Mouse (Mus musculus): Measurements from ENCODE around the gene Grik2.

Gene Grik2

DNA sequence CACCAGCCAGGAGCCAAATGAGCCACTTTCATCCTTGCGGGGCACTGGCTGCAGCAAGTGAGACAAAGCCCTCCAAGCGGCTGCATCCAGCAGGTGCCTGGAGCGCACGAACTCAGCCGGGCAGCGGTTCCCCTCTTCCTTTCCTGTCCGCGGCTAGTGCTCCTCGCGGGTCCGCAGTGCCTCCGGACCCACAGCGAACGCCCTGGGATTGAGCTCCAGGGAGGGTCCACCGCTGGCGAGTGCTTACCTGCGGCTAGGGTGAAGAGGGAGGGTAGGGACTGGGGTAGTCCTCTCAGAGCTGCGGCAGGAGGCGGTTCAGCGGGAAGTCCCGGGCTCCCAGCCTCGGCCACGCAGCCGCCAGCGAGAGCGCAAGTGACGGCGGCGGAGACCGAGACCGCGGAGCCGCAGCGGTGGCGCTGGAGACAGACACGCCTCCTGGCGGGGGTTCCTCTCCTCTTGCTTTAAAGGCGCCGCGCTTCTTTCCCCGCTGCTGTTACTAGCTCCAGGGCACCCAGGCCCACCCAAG is at the start of gene Grik2:
TSS of gene Grik2 (minus strand) at position 386 of the 526 bp plus-strand sequence.
- no peak for DNase-seq (ENCODE audit: low spot score)

DNA sequence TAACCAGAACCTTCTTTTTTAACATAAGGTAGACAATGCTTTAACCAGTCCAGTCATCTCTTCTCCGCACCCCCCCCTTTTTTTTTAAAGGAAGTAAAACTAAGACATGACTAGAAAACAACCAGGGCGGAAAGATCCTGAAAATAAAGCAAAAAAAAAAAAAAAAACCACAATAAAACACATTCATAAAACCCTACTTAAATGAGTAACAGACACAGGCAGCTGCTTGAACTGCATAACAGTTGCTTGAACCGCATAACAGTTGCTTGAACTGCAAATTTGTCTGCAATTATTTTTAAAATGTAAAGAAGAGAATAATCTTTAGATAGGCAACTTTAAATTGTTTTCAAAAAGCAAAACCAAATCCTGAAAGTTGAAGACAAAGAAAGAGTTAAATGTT is 45.8 kb upstream of the Grik2 start:
- DNase-seq (ENCODE audit: low spot score) = no peak

DNA sequence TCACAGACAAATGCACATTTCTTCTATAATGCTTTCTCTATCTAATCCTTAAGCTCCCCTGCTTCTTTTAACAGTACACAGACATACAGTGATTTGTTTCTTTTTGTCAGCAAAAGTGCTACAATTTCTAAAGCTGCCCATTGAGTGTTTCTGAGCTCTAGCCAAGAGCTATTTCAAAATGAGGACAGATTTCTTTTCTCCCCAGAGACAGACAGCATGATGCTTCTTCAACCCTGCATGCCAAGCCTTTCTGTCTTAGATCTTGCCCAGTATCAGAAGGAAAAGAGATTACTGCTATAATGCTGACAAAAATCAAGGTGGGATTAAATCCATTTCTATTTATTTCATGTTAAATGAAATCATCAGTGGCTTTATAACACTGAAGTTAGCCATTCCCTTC is 18.7 kb upstream of the Grik2 start:
- DNase-seq (ENCODE audit: low spot score) = no peak

DNA sequence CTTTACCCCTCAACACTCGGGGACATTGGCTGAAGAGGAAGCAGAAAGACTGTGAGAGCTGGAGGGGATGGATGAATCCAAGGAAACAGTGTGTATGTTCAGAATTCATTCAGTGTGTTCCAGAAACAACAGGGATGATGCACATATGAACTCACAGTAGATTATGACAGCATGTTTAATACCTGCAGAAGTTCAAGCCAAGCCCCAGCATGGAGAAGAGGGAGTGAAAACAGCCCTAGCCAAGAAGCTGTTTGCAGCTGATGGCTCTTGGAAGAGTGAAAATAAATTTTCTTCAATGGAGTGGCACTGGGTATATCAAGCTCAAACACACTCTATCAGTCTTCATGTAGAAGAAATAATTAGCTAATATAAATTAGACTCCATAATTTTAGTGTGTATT is 12.4 kb upstream of the Grik2 start:
- no peak for DNase-seq (ENCODE audit: low spot score)

DNA sequence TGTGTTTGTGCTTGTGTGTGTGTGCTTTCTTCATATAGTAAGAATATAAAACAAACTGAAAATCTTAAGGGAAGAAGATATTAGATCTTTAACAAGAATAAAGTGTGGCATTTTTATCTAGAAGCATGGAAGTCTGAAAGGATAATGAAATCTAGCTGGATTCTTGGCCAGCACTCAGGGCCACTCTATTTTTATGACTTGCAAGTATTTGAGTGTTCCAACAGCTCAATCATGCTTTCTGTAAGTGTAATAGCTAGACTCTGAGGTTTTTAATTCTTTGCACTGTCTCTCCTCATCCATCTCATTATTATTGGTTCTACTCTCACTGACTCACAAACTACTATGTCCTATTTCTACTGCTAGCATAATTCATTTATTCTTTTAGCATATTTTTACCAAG is 5.6 kb upstream of the Grik2 start:
- DNase-seq (ENCODE audit: low spot score) = no peak

DNA sequence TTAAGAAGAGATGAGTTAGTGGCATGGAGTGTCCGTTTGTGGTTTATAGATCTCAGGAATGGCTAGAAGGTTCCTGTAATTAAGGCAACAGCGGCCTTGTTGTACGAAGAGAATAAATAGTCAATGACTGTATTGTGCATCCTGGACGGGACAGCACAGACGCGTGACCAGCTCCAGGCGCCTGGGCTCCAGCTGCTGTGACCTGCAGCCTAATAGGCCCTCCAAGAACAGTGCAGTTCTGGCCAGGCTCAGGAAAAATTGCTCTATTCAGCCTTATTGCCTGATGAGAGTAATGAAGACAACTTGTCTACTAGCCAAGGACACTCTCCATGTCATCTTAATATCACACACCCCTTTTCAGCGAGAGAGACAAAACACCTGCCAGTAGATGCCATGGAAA is 1.8 kb upstream of the Grik2 start:
- no peak for DNase-seq (ENCODE audit: low spot score)

DNA sequence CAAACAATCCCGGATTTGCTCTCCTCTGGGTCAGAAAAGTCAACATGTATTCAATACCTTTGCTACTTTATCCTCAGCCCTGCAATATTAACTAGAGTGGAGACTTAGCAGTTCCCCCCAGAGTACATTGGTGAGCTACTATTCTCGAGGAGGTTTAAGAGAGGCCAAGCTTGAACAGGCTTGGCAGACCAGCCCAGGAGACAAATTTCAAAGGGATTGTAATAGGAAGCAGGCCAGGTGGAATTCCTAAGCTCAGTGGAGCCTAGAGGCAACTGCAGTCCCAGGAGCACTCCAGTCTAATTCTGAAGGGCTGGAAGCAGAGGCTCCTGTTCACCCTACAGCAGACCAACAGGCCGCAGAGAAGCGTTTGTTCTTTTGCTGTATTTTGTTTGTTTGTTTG is 1.1 kb upstream of the Grik2 start:
- no peak for DNase-seq (ENCODE audit: low spot score)

DNA sequence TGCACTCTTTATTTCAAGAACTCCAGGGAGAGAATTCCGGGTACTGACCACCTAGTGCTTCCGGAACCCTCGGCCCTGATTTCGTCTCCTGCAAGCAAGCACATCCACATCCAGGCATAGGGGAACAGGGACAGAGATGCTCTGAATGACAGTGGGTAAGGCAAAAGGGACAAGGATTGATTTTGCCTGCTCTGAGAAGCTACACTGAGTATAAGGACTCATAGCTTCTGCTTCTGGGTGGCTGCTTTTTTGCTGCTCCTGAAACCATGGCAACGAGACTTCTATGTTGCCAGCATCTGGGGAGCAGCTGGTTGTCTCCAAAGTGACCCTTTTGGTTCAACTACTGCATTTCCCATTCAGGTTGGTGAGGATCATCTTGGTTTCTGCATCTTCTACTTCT is 348 bp upstream of the Grik2 start:
- no peak for DNase-seq (ENCODE audit: low spot score)

DNA sequence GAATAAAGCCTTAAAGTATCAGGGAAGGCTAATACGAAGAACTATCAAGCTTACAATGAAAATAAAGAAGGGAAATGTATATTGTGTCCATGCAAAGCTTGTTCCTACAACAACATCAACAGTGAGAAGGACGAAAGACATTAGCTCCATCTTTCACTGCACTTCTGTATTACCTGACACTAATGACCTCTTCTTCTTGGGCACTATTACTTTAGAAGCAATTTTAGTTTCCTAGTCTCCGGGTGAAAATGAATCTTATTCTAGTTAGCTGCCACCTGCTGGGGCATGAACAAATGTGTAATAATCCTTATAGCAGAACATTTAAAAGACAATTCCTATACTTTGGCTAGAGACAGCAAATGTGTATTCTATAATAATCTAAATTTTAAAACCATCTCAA is 1.9 kb downstream of the Grik2 start:
- no peak for DNase-seq (ENCODE audit: low spot score)

DNA sequence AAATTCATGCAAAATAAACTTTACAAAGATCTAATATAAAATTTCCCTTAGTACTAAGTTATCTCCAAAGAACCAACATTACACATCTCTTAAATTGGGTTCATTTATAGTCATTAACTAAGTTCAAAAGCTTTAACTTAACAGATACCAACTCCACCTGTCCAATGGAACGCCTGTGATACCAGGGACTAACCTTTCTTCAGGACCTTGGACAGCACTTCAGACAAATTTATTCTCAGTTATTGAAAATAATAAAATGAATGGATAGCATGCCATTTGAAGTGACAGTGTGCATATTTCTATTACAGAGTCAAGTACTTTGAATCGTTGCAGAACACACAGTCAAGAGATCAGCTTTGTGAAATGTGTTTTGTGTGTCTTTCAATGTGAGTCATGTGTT is 3.1 kb downstream of the Grik2 start:
- DNase-seq (ENCODE audit: low spot score) = no peak

DNA sequence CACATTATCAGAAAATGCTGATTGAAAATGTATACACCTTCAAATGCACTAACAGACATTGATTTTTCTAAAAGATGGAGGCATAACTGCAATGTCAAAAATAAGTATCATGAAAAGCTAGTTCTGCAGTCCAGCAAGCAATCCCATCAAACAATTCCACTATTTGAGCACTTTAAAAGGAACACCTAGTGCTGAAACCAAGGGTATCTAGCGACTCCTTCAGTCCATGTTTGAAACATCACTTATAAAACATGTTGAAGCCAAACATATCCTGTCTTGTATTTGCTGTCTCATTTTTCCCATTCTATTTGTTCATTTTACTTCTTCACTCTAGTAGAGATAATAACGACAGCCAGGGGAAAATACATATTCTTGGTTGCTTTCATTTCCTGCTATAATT is 3.7 kb downstream of the Grik2 start:
- no peak for DNase-seq (ENCODE audit: low spot score)

DNA sequence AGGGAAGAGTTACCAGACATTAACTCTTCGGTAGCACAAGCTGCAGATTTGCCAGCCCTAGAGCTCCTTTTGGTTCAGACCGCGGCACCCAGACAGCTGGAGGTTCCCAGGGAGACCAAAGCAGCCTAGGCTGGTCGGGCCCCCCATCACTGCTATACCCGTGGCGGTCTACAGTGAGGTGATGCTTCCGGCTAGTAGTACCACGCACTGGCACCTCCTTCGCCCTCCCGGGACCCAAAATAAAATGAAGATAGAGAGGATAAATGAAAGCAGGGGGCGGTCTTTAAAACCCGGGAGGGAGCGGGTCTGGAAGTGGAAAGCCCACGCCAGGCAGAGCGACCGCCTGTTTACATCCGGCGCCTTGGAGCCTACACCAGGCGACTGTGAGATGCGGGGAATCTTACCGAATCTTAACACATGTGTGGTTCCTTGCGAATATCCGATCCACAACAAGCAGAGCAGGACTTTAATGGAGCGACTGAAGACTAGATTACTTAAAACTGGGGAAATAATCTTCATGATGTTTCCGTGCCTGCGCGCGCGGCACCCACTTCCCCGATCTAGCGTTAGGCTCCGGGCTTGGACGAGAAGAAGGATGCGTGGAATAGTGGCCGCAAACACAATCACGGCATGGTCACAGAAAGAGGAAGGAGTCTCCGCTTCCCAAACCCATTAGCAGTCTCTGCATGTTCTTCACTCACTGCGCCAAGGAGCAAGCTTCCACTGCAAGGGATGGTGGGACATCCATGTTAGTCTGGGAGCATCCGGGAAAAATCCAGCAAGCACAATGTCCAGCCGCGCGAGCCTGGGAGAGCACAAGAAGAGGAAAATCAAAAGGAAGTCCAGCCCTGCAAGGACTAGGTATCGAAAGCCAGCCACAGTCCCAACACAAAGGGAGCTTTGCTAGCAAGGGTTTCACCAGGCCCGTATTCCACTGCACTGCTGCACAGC is 5.5 kb downstream of the Grik2 start:
- no peak for DNase-seq (ENCODE audit: low spot score)

DNA sequence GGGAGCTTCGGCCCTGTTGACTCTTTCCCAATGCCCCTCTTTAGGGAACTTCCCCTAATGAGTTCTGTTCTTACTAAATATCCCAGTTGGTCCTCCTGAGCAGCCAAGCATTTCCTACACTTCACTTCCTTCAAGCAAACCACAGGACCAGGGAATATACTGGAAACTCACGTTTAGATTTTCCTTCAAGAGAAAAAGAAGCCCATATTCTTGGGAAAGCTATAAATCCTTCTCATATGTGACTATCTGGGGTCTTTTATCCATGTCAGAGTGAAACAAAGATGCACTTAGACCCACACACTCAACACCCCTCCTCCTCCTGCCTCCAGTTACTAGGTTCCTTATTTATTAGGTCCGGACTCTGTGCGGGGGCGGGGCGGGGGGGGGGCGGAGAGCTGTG is 6.5 kb downstream of the Grik2 start:
- DNase-seq (ENCODE audit: low spot score) = no peak

DNA sequence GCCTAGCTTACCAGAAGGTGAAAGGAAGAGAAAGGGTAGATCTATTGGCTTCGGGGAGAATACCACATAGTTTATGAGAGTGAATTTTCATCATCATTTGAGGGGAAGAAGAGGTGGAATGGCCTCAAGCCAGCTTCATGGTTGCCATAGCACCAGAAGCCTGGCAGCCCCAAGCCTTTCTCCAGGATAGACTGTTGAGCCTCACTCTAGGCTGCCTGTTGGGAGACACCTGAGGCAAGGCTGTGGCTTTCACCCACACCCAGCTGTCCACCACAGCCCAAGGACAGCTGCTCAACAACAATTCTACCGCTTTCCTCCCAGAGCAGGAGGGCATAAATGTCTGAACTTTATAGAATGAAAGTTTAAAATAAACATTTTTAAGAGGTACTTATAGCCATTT is 8.1 kb downstream of the Grik2 start:
- no peak for DNase-seq (ENCODE audit: low spot score)

DNA sequence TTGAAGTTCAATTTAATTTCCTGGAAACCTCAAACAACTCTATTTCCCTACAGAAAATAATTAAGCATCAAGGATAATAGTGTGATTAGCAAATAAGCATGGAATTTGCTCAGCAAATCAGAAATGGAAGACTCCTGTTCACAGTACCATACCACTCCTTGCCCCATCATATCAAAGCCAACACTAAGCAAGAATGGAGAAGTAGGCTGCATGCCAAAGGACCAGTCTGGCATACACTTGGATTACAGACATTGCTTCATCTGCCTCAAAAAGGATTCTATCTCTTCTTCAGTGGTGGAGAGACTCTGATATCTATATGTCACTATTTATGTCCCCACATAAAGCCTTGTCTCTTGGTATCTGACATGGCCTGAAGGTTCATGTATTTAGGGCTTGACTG is 19.7 kb downstream of the Grik2 start:
- DNase-seq (ENCODE audit: low spot score) = no peak

DNA sequence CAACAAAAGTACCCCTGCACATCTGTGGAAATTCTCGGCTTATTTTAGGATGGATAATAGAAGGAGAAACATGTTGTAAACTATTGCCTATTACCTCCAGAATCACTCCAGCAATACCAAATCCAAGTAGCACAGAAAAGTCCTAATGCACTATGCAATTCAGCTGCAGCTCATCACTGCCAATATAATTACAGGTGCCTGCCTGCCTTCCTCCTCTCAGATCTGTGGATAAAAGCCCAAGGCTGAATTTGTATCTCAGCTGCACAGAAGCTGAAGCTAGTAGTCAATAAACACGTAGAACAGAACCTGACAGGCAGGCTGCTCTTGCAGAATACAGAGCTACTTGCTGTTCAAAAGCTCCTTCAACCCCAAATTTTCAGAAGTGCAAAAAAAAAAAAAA is 21.0 kb downstream of the Grik2 start:
- DNase-seq (ENCODE audit: low spot score) = no peak

DNA sequence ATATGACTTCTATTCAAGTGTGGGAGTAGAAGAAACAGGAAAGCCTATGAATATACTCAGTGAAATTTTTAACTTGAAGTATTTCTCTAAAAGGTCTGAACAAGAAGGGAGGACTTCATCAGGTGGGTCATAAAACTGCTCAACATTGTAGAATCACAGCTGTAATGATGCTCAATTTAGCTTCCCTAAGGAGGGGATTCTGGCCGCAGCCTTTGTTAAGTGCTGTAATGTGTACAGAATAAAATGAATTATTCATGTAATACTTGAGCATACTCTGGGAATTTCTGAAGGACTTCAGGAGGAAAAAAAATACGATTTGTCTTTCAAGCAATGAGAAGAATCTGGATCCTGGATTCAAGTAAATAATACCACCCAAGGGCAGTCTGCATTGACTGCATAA is 26.0 kb downstream of the Grik2 start:
- no peak for DNase-seq (ENCODE audit: low spot score)

DNA sequence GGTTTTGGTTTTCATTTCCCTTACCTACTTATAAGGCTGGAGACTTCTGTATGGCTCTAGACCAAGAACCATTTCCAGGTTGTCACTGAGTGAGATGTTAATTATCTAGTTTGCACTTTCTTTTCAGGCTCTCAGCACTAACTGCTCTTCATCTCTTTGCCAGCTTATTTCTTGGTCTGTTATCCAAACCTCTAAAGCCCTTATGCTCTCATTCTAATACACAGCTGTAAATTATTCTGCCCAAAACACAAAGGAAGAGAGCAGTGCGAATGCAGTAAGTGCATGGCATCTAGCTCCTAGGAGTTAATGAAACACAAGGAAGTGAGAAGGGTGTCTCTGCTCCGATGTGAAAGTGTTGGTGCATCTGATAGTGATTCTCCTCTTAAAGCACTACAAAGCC is 36.8 kb downstream of the Grik2 start:
- no peak for DNase-seq (ENCODE audit: low spot score)

DNA sequence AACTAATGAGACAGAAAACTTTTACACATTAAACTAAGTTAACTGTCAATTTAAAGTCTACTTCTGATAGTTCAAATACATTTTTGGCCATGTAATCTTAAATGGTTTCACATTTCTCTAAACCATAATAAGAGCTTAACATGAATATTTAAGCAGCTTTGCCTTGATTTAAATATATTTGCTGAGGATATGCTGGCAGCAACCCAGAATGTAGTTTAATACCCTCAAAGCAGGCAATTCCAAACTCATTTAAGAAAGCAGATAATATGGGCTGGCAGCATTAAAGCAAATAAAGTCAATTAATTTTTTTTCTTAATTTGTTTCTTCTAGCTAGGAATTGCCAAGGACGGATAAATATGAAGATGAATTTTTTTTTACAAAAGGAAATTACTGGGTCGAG is 56.7 kb downstream of the Grik2 start:
- no peak for DNase-seq (ENCODE audit: low spot score)

DNA sequence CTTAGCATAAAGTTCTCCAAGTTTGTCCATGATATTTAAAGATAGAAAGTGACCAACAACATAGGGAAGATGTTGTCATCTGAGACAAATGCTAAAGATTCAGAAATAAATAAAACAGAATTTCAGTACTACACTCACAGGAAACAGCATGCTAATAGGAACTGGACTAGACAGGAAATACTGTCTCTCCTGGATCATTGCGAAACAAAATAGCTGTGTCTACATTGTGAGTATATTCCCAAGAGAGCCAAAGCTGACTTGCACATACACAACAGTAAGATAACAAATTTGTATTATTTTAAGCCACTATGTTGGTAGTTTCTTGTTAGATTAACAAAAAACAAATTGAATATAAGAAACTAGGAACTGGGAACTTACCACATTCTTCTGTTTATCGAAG is 64.9 kb downstream of the Grik2 start:
- no peak for DNase-seq (ENCODE audit: low spot score)

DNA sequence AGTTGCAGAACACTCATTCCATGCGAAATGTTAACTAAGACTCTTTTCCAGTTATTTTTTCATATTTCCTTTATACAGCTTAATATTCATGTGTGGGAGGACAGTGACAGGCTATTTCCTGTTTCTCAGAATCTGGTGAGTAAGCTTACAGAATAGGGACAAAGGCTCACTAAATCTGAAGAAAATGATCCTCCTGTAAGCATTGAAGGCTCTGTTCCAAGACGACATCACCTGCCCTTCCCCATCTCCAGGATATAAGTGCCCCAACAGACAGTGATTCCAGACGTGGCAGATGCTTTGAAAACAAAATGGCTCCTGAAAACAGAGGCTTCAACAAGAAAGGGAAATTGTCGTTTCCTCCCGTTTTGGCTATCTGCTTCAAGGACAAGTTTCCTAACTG is 71.7 kb downstream of the Grik2 start:
- DNase-seq (ENCODE audit: low spot score) = no peak

DNA sequence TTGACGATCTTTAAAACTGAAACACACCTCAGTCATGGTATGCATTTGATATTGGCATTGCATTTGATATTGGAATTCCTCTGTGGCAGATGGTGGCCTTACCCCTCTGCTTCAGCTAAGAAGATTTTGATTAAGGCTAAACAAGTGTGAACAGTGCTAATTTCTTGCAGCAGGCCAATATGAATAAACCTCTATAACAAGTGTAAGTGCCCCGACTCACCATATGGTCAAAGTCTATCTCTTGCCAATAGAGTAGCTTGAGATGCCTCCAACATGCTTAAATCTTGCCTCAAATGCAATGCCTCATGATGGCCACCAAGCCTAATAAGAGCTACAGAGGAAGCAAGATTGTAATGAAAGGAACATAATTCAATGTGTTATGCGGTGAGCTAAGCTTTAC is 78.8 kb downstream of the Grik2 start:
- no peak for DNase-seq (ENCODE audit: low spot score)

DNA sequence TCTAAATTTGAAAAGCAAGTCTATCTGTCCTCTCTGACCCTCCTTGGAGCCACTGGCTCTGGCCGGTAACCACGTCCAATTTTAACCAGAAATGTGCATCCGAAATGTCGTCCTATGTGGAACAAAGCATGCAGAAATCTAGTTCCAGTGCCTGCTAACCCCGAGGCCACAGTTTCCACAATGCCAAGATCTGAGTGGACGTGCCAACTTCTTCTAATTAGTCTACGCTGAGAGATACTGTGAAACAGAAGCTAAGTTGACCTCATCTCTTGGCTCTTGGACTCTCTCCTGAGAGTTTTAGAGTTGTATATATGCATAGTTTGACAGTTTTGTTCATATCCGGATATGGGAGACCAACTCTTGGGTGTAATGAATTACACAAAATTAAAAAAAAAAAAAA is 84.1 kb downstream of the Grik2 start:
- no peak for DNase-seq (ENCODE audit: low spot score)

DNA sequence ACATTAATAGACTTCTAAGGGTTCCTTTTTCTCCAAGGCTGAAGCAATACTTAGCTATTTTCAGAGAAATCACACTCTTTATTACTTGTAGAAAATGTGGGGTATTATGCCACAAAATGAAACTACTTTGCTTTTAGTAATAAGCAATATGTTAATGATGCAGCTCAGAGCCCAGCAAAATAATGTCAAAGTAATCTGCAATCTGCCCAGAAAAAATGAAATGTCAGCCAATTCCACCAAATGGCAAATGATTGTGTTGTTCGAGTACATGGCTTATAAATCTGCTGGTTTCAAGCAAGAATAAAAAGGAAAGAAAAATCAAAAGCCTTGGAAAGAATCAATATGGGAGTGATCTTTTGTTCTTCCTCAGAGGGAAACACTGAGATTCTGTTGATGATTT is 136.2 kb downstream of the Grik2 start:
- DNase-seq (ENCODE audit: low spot score) = no peak
